Mouse (Mus musculus) thymus, postnatal 36 days (tissue): Measurements from ENCODE around the gene Anp32e.
"Not testable (repeated sequence)": the region's sequence is repeated elsewhere in the genome, so short reads cannot be mapped to it uniquely, and the experiment has no call there.

Experiments
- DNase-seq, 2 experiments: peaks; one replicate each; pipeline ENCODE4 v3.0.0; 2022; ENCODE audit warnings: mixed read lengths in 2 of 2

The Anp32e gene

GRCm38 (mm10) chr3:95944742-95945141 lies 15.7 kb downstream of the Anp32e start:
- no peak for DNase-seq

DNA sequence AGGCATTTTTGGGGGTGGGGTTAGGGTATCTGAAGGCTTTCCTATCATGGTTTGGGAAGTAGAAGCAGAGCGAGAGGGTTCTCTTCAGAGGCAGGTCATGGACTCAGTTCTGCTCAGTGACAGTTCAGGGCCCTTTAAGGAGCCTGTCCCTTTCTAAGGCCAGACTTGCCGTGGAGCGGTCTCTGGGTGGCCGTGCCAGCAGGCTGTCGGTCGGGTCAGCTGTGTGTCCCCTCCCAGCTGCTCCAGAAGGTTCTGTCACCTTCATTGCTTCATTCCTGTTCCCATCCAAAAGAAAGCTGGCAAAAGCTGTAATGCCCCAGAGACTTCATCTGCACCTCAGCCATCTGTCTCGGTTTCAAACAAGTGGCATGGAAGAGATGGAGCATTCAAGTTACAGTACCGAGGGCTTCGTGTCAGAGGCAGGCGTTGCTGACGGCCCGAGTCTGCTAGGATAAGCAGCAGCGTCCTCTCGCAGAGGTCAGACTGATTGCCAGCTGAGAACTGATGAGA lies 16.7 kb downstream of the Anp32e start:
- DNase-seq, result no peak

DNA sequence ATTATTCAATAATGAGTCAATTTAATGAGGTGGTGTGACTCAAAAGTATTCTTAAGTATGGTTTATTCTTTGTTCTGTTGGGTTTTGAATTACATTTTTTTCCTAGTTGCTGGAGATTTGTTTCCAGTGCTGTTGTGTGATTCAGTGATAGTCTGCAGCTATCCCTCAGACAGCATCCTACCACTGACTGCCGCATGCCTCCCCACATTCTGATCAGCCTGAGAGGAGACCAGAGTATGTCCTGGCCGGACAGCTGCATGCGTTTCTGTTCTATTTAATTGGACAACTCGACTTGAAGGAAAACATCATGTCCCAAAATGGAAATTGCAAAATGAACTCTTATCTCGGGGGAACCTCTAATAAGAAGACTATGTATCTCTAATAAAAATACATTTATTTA lies 19.3 kb downstream of the Anp32e start:
- DNase-seq, result no peak

DNA sequence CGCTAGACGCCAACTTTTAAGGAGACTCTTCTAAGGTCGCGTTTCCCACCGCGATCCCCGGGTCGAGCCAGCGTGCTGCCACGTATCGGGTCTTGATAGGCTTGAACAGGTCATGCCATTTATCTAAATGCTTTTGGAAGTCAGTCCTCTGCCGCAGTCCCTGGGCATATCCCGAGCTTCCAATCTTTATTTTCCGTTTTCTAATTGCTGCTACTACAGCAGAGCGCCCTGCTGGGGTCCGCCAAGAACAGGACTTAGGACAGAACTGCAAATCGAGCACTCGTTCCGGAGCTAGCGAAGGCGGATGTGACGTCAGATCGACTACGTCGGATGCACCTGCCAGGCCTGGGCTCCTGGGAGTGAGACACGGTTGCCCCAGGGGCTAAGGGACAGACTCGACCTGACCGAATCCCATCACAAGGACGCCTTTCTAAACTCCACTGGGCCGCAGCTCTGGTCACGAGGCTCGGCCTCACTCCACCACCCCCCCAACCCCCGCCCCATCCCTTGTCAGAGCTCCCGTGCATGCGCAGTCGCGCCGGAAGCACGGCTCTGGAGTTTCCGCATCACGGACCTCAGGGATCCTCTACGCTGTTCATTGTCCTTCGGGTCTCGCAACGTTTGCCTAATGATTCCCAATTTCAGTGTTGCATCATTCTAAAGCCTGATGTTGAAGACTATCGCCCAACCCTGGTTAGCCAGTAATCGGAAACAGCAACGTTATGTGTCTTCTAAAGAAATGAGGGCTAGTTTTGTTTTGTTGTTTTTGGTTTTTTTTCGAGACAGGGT lies 21.9 kb downstream of the Anp32e start:
- DNase-seq, result peak; percentile 87 to 90

DNA sequence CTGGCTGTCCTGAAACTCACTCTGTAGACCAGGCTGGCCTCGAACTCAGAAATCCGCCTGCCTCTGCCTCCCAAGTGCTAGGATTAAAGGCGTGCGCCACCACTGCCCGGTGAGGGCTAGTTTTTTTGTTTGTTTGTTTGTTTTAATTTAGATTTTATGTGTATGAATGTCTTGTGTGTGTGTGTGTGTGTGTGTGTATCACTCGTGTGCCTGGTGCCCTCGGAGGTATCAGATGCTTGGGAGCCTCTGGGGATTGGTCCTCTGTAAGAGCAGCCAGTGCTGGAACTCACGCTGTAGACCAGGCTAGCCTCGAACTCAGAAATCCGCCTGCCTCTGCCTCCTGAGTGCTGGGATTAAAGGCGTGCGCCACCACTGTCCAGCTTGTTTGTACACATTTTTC lies 22.5 kb downstream of the Anp32e start:
- not testable (repeated sequence) for DNase-seq

GRCm38 (mm10) chr3:95953023-95953422 lies 24.0 kb downstream of the Anp32e start:
- no peak for DNase-seq

GRCm38 (mm10) chr3:95953522-95953921 lies 24.5 kb downstream of the Anp32e start:
- DNase-seq, result peak in 1 of 2 experiments; percentile 2

- DNase-seq, result peak in 1 of 2 experiments; percentile 3
Observed at GRCm38 (mm10) chr3:95954648-95955173, 25.7 kb downstream of the Anp32e start.

DNA sequence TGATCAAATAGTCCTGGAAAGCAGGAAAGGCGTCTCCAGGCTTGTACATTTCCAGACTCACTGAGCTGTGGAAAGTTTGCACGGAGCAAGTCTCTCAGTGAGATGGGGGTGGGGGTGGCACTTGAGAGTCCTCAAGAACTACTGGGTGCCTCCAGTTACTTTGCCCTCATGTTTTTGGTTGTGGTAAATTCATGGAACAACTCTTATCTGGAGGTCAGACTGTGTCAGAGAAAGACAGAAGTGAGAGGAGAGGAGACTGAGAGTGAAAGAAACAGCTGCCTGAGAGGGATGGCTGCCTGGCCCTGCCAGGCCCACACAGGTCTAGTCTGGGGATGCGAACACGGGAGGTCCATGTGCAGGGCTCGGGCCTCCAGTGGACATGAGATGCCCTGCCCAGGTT lies 26.3 kb downstream of the Anp32e start:
- DNase-seq, result no peak

DNA sequence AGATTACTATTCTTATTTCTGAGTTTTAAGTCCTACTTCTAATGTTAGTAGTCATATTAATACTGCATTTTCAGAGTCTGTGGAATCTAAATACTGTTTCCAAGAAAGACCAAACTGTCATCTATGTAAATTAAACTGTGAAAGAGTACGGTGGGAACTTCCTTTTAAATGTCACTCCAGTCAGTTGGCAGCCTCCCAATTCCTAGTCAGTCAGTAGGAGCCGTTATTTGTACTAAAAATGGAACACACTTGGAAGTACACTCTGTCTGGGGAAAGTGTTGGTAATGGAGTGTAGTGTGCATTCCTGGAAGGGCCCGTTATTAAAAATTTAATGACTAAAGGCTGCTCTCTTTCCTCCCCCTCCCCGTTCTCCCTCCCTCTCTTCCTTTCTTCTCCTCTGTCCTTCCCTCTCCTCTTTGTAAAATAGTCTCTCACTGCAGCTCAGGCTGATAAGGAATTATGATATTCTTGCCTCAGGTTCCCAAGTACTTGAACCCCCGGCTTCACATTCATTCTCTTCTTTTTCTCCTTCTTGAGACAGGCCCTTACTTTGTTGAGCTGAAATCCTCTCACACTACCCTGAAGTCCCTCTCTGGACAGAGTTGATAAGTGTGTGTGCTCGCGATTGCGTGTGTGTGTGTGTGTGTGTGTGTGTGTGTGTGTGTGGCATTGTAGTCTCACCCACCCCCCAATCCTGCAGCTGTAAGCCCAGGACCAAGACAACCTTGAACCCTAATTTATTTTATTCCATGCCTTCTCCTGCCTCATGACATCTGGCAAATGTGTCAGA lies 28.5 kb downstream of the Anp32e start:
- no peak for DNase-seq

- peak in 1 of 2 experiments; percentile 8 for DNase-seq
Observed at GRCm38 (mm10) chr3:95959082-95959481, 30.0 kb downstream of the Anp32e start.

DNA sequence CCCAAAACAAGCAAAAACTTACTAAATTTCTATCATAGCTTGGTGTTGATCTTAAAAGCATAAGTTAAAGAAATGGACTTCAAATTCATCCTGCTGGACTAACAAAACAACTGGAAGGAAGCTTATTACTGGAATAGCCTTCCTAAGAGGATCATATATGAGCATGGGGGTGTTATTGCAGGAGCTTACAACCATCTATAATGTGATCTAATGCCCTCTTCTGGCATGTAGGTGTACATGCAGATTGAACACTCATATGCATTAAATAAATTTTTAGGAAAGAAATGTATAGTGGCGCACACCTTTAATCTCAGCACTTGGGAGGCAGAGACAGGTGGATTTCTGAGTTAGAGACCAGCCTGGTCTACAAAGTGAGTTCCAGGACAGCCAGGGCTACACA lies 30.8 kb downstream of the Anp32e start:
- DNase-seq, result no peak

- DNase-seq, result not testable (repeated sequence)
Observed at GRCm38 (mm10) chr3:95962182-95962581, 33.1 kb downstream of the Anp32e start.

- DNase-seq, result no peak
Observed at GRCm38 (mm10) chr3:95963230-95963629, 34.2 kb downstream of the Anp32e start.

GRCm38 (mm10) chr3:95963681-95964080 lies 34.6 kb downstream of the Anp32e start:
- DNase-seq, result peak; percentile 54 to 55

- DNase-seq, result peak; percentile 41 to 53
Observed at GRCm38 (mm10) chr3:95965518-95966451, 36.7 kb downstream of the Anp32e start.

DNA sequence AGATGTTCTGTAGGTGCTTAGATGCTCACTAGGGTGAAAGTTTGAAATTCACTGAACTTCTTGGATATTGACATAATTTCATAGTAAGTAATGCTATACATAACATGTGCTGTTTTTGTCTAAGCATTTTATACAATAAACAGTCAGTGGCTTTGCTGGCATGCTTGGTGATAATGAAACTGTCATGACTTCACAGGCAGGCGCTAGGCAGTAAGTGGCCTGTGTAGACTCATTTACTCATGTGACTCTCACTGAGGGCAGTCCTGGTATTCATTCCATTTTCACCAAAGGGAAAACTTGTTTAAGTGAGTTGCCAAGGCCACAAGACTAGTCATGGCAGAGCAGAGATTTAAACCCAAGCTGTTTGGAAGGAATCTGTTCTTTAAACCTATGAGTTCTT lies 40.2 kb downstream of the Anp32e start:
- DNase-seq, result no peak

DNA sequence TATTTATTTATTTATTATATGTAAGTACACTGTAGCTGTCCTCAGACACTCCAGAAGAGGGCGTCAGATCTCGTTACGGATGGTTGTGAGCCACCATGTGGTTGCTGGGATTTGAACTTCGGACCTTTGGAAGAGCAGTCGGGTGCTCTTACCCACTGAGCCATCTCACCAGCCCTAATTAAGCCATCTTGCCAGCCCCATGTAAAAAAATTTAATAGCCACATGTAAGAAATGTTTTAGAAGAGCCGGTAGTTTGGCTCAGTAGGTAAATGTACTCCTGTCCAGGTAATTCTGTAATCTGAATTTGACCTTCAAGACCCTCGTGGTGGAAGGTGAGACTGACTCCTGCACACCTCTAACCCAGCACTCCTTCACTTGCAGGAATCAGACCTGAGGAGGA lies 41.6 kb downstream of the Anp32e start:
- DNase-seq, result not testable (repeated sequence)

DNA sequence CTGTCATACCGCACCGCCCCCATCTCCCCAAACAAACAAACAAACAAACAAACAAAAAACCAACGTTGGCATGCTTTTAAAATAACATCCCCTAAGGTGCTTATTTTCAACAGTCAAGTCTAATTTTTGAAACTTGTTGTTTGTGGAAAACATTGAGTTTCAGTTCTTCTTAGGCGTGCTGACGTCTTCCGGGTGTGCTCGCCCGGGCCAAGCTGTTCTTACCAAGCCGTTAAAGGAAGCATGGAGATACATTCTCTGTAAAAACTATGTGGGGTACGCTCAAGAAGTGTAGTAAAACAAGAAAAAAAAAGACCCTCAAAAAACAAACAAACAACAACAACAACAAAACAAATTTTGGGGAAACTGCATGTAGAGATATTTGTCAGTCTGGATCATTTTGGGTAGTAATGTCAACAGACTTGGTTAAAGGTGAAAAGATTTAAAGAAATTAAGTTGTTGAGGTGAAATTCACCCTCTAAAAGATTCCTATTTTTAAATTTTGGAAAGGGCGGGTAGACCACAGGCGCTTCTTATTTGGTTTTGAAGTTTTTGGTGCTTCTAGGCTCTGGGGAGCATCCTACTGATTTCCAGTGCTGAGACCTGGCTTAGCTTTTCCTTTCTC lies 43.3 kb downstream of the Anp32e start:
- no peak for DNase-seq

DNA sequence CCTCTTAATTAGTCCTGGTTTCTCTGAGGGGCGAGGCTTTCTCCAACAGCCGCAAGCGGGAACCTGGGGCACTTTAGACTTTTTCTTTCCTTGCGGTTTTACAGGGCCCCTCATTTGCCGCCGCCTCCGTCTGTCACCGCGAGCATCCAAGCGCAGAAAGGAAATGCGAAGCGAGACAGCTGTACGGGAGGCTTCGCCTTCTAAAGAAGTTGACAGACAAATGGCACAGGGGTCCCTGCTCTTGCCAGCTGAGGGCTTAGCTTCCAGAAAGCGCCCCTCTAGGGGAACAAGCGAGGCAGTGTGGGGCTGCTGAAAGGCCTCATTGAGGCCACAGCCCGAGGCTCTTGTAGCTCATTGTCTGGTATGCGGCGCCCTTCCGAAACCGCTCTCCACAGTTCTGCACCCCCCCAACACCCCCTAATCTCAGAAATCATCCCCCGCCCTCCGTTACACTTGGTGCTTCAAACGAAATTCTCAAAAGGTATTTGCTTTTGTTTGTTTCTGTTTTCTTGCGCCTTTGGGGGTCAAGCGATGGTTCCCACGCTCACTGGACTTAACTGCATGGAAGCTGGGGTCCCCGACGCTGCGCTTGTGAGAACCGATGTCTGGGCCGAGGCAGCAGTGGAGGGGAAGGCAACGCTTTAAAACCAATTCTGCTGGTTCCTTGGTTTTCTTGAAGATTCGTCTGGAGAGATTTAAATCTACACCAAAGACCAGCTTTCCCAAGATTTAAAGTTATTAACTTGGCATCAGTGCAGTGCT lies 44.0 kb downstream of the Anp32e start:
- peak; percentile 77 to 89 for DNase-seq

- DNase-seq, result no peak
Observed at GRCm38 (mm10) chr3:95977079-95977478, 48.0 kb downstream of the Anp32e start.
